Mouse (Mus musculus) adrenal gland, adult 2 months (tissue): ENCODE measurements at regions not wholly inside any gene's neighbourhood (a gene's known extent, or its start where the extent isn't known, plus 50 kb on each side); places are given as distances from the start of the nearest gene placed in this dataset.

ENCODE experiments used
- DNase-seq: peaks from one replicate; pipeline ENCODE4 v3.0.0; 2021

GRCm38 (mm10) chr10:38147421-38147820 lies 674.2 kb downstream of the Rfpl4b start:
- DNase-seq = no peak

- DNase-seq = no peak
Measured at GRCm38 (mm10) chr10:38139196-38139595, 682.4 kb downstream of the Rfpl4b start.

- no peak for DNase-seq
Measured at GRCm38 (mm10) chr10:38121911-38122573, 699.5 kb downstream of the Rfpl4b start.

GRCm38 (mm10) chr10:38118601-38119000 lies 703.0 kb downstream of the Rfpl4b start:
- no peak for DNase-seq

GRCm38 (mm10) chr10:38116516-38116915 lies 705.1 kb downstream of the Rfpl4b start:
- no peak for DNase-seq

- DNase-seq = no peak
Measured at GRCm38 (mm10) chr10:38114194-38114593, 707.4 kb downstream of the Rfpl4b start.

- no peak for DNase-seq
Measured at GRCm38 (mm10) chr10:38108591-38108990, 713.0 kb downstream of the Rfpl4b start.

GRCm38 (mm10) chr10:38103570-38103969 lies 718.0 kb downstream of the Rfpl4b start:
- DNase-seq = no peak

GRCm38 (mm10) chr10:38078521-38078920 lies 743.1 kb downstream of the Rfpl4b start:
- DNase-seq = no peak

GRCm38 (mm10) chr10:38072394-38072793 lies 749.2 kb downstream of the Rfpl4b start:
- no peak for DNase-seq

- DNase-seq = no peak
Measured at GRCm38 (mm10) chr10:38059050-38059449, 762.5 kb downstream of the Rfpl4b start.

- DNase-seq = no peak
Measured at GRCm38 (mm10) chr10:38010452-38010851, 811.1 kb downstream of the Rfpl4b start.

- no peak for DNase-seq
Measured at GRCm38 (mm10) chr10:37995691-37996445, 825.7 kb downstream of the Rfpl4b start.

- peak; percentile 40 for DNase-seq
Measured at GRCm38 (mm10) chr10:37988297-37989263, 833.0 kb downstream of the Rfpl4b start.

GRCm38 (mm10) chr10:37978899-37979539 lies 840.3 kb upstream of the Marcks start:
- DNase-seq = no peak

GRCm38 (mm10) chr10:37960051-37960450 lies 821.3 kb upstream of the Marcks start:
- no peak for DNase-seq

GRCm38 (mm10) chr10:37914780-37915179 lies 776.1 kb upstream of the Marcks start:
- DNase-seq = no peak

GRCm38 (mm10) chr10:37911669-37912068 lies 772.9 kb upstream of the Marcks start:
- DNase-seq = no peak

- no peak for DNase-seq
Measured at GRCm38 (mm10) chr10:37908276-37908675, 769.6 kb upstream of the Marcks start.

- no peak for DNase-seq
Measured at GRCm38 (mm10) chr10:37907731-37908130, 769.0 kb upstream of the Marcks start.

- DNase-seq = no peak
Measured at GRCm38 (mm10) chr10:37887961-37888360, 749.2 kb upstream of the Marcks start.

- no peak for DNase-seq
Measured at GRCm38 (mm10) chr10:37880841-37881240, 742.1 kb upstream of the Marcks start.
